In the genomic region with DNA sequence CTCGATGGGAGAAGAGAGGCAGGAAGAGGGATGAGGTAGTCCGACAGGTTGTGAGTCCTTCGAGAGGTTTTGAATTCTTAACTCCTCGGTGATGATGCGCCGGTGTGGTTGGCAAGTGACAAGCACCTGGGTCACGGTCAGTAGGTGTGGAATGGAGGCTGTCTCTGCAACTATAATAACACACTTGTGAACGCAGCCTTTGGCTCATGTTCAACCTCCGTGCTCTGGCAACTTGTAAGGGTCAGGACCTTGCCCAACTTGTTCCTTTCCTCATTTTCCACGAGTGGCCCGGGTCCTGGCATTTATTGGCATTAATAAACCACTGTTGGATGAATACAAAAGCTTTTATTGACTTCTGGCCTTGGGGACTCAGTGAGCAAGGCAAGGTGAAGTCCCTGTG, we compare ENCODE assay signal across 1 mouse cellular context.
TF ChIP-seq lines count a peak whose summit lies in the region.

No protein-coding gene starts in this region.

TF ChIP-seq in CH12.LX, 34 proteins besides CTCF, POLR2A, EP300 and RAD21 (continued from another document):
- no peak for TF ChIP-seq TCF12 (IDR thresholded peaks at IDR 0.05; ENCODE audit: low read depth, low read length)
- TF ChIP-seq MEF2A (IDR thresholded peaks at IDR 0.05; ENCODE audit: borderline replicate concordance, low read depth, low read length), result no peak
- no peak for TF ChIP-seq NELFE (IDR thresholded peaks at IDR 0.05; ENCODE audit: low read depth, low read length)
- no peak for TF ChIP-seq BHLHE40 (IDR thresholded peaks at IDR 0.05; ENCODE audit: low read depth, low read length)
- no peak for TF ChIP-seq CHD1 (IDR thresholded peaks at IDR 0.05; ENCODE audit: low read depth, low read length)
- no peak for TF ChIP-seq ETS1 (conservative IDR thresholded peaks at IDR 0.05; ENCODE audit: low read depth, low read length)
- no peak for TF ChIP-seq MAZ (IDR thresholded peaks at IDR 0.05; ENCODE audit: low read depth, low read length)
- no peak for TF ChIP-seq USF2 (conservative IDR thresholded peaks at IDR 0.05; ENCODE audit: low read depth, low read length)
- TF ChIP-seq JUND (conservative IDR thresholded peaks at IDR 0.05; ENCODE audit: low read depth, low read length), result no peak
- no peak for TF ChIP-seq HCFC1 (IDR thresholded peaks at IDR 0.05; ENCODE audit: low read depth, low read length)
- TF ChIP-seq TBP (conservative IDR thresholded peaks at IDR 0.05; ENCODE audit: low read depth, low read length), result no peak
- no peak for TF ChIP-seq USF1 (IDR thresholded peaks at IDR 0.05; ENCODE audit: low read depth, low read length)
- TF ChIP-seq MAX (IDR thresholded peaks at IDR 0.05; ENCODE audit: low read length), result no peak
- TF ChIP-seq POLR2AphosphoS2 (IDR thresholded peaks at IDR 0.05; ENCODE audit: low read depth, low read length), result no peak
- no peak for TF ChIP-seq KAT2A (IDR thresholded peaks at IDR 0.05; ENCODE audit: insufficient replicate concordance, low read length)
- TF ChIP-seq ZKSCAN1 (IDR thresholded peaks at IDR 0.05; ENCODE audit: borderline replicate concordance, low read depth, low read length), result no peak
- TF ChIP-seq E2F4 (IDR thresholded peaks at IDR 0.05; ENCODE audit: insufficient replicate concordance, low read depth, low read length), result no peak
- TF ChIP-seq SMC3 (IDR thresholded peaks at IDR 0.05; ENCODE audit: low read depth, low read length), result no peak
TF ChIP-seq in CH12.LX: peak in this region for 0.
